Mouse (Mus musculus) limb, embryonic 14.5 days (tissue): ENCODE results near the gene Meig1. TPM values are rescaled to one million over a fixed set of nuclear protein-coding genes. Genes with fewer than 3 reads are reported as not detected.

Experiments used
- ATAC-seq: fragments of 200-750 bp; cut with Nextera tagmentation; 2 replicates; pipeline ENCODE4 v1.8.0; 2017; ENCODE audit warnings: low read depth, moderate number of reproducible peaks, moderate TSS enrichment; ENCODE audit not compliant: low FRiP score
- DNase-seq: peaks from one replicate; pipeline ENCODE4 v3.0.0-alpha.2; 2015; ENCODE audit warnings: low spot score
- H3K27ac ChIP-seq: fragments of 300-500 bp; sonication (generic); replicated peaks from 2 replicates; pipeline ENCODE4 v1.5.1; 2014; ENCODE audit warnings: low read depth, mild to moderate bottlenecking, low read length, moderate library complexity, mixed read lengths
- H3K27me3 ChIP-seq: fragments of 300-500 bp; sonication (generic); 2 replicates; pipeline ENCODE4 v1.6.1; 2014; ENCODE audit warnings: low read length, mixed read lengths; ENCODE audit not compliant: control insufficient read depth, insufficient read depth
- H3K36me3 ChIP-seq: fragments of 300-500 bp; sonication (generic); 2 replicates; pipeline ENCODE4 v1.6.1; 2014; ENCODE audit warnings: mild to moderate bottlenecking, low read length, moderate library complexity, mixed read lengths; ENCODE audit not compliant: control insufficient read depth, insufficient read depth
- H3K4me1 ChIP-seq: fragments of 300-500 bp; sonication (generic); 2 replicates; pipeline ENCODE4 v1.6.1; 2014; ENCODE audit warnings: antibody characterized with exemption, low read length, mixed read lengths; ENCODE audit not compliant: control insufficient read depth, insufficient read depth
- H3K4me2 ChIP-seq: fragments of 300-500 bp; sonication (generic); replicated peaks from 2 replicates; pipeline ENCODE4 v1.6.1; 2014; ENCODE audit warnings: low read depth, mild to moderate bottlenecking, low read length, moderate library complexity; ENCODE audit not compliant: severe bottlenecking
- H3K4me3 ChIP-seq: fragments of 300-500 bp; sonication (generic); replicated peaks from 2 replicates; pipeline ENCODE4 v1.5.1; 2014; ENCODE audit warnings: low read length
- H3K9ac ChIP-seq: fragments of 300-500 bp; sonication (generic); 2 replicates; pipeline ENCODE4 v1.6.1; 2014; ENCODE audit warnings: mild to moderate bottlenecking, low read depth, low read length, moderate library complexity; ENCODE audit not compliant: severe bottlenecking
- H3K9me3 ChIP-seq: fragments of 300-500 bp; sonication (generic); 2 replicates; pipeline ENCODE4 v1.6.1; 2016; ENCODE audit warnings: low read length; ENCODE audit not compliant: control insufficient read depth
- POLR2A ChIP-seq: fragments of 200-500 bp; IDR thresholded peaks from 2 replicates; pipeline ENCODE4 v1.8.0; 2012; ENCODE audit warnings: inconsistent platforms, mild to moderate bottlenecking, moderate library complexity, borderline replicate concordance; ENCODE audit not compliant: insufficient read depth, insufficient read length; ENCODE audit errors: extremely low read depth
- WGBS: fragments of 180-500 bp; shearing (Covaris S2); extraction: QIAGEN DNeasy Blood & Tissue Kit; methylation state at CpG from one replicate; pipeline ENCODE4 v1.1.7; 2014; 5-methylcytosine and 5-hydroxymethylcytosine counted together
- polyA plus RNA-seq, 2 experiments: library from polyadenylated mRNA; depleted of rRNA in 1 of 2; stranded (reverse) in 1 of 2; unstranded in 1 of 2; fragments of >200 nt; fragmentation: Nextera tagmentation in 1 of 2; extraction: Ambion mirVana in 1 of 2; gene quantifications; 2 replicates each; pipeline versions ENCODE4 v1.2.1 to v1.2.3; 2012 to 2014

Meig1 gene
- polyA plus RNA-seq, 2 experiments = 0.20 TPM; not detected in 1

GRCm38 (mm10) chr2:3437956-3438355, 15.5 kb upstream of the Meig1 start:
- Histone ChIP-seq H3K27me3 (no peaks in the 10 kb centered on the region), H3K27ac (no peak overlapping the region), H3K9ac (no peak overlapping the region), H3K4me3 (no peak overlapping the region), H3K36me3 (0 out of 2 replicates have a peak, but pooled peaks cover 2% of the 10 kb centered on the region), H3K4me1 (no peaks in the 10 kb centered on the region), H3K4me2 (no peak overlapping the region), H3K9me3 (no peaks in the 10 kb centered on the region)
- TF ChIP-seq POLR2A = no peak
- ATAC-seq = no peak
- 54% methylated on average over 7 of the region's 7 CpGs for WGBS
- no peak for DNase-seq

- H3K36me3 ChIP-seq = no peaks in the 10 kb centered on the region
- ATAC-seq (no peak), DNase-seq (no peak)
- no peak overlapping the region for H3K4me3 ChIP-seq
- WGBS = 89% methylated on average over 6 of the region's 6 CpGs
- H3K9me3 ChIP-seq = no peaks in the 10 kb centered on the region
- H3K4me2 ChIP-seq = no peak overlapping the region
- H3K27ac ChIP-seq = no peak overlapping the region
- no peaks in the 10 kb centered on the region for H3K4me1 ChIP-seq
- no peak overlapping the region for H3K9ac ChIP-seq
- TF ChIP-seq POLR2A = no peak
- H3K27me3 ChIP-seq = no peaks in the 10 kb centered on the region
Observed at GRCm38 (mm10) chr2:3435369-3436061, 13.1 kb upstream of the Meig1 start.

- DNase-seq = no peak
- no peak overlapping the region for H3K4me2 ChIP-seq
- H3K4me3 ChIP-seq = no peak overlapping the region
- no peaks in the 10 kb centered on the region for H3K27me3 ChIP-seq
- H3K9ac ChIP-seq = no peak overlapping the region
- TF ChIP-seq POLR2A = no peak
- 49% methylated on average over 9 of the region's 9 CpGs for WGBS
- no peaks in the 10 kb centered on the region for H3K4me1 ChIP-seq
- ATAC-seq = no peak
- no peaks in the 10 kb centered on the region for H3K9me3 ChIP-seq
- H3K36me3 ChIP-seq = no peaks in the 10 kb centered on the region
- H3K27ac ChIP-seq = no peak overlapping the region
Observed at GRCm38 (mm10) chr2:3430956-3431355, 8.5 kb upstream of the Meig1 start.

- ATAC-seq (no peak), DNase-seq (no peak)
- H3K4me1 ChIP-seq = peaks cover 6% of the 10 kb centered on the region; the same call in 1 of the 2 replicates
- H3K27ac ChIP-seq = no peak overlapping the region
- H3K4me3 ChIP-seq = peak overlapping the region; percentile 63
- H3K9ac ChIP-seq = peak overlapping the region; percentile 53
- H3K9me3 ChIP-seq = no peaks in the 10 kb centered on the region
- TF ChIP-seq POLR2A = no peak
- no peaks in the 10 kb centered on the region for H3K36me3 ChIP-seq
- no peaks in the 10 kb centered on the region for H3K27me3 ChIP-seq
- H3K4me2 ChIP-seq = peak overlapping the region; percentile 97
- 13% methylated on average over 10 of the region's 10 CpGs for WGBS
Observed at GRCm38 (mm10) chr2:3424579-3424910, 2.1 kb upstream of the Meig1 start.

- WGBS = 1% methylated on average over 29 of the region's 29 CpGs
- peak; percentile 98 for ATAC-seq
- peak within 1 kb of the TSS; percentile 53 for H3K9ac ChIP-seq
- H3K9me3 ChIP-seq = no peaks in the 10 kb centered on the region
- peak within 1 kb of the TSS; percentile 97 for H3K4me2 ChIP-seq
- H3K27me3 ChIP-seq = no peaks in the 10 kb centered on the region
- TF ChIP-seq POLR2A = no peak
- H3K27ac ChIP-seq = no peak within 1 kb of the TSS
- no peaks in the 10 kb centered on the region for H3K36me3 ChIP-seq
- peak within 1 kb of the TSS; percentile 63 for H3K4me3 ChIP-seq
- H3K4me1 ChIP-seq = peaks cover 6% of the 10 kb centered on the region; the same call in 1 of the 2 replicates
- DNase-seq = peak; percentile 94
Observed at GRCm38 (mm10) chr2:3423841-3424578, 1.6 kb upstream of the Meig1 start, which contains the start of gene Dclre1c. Dclre1c (plus strand) TSS chr2:3424131.
